Mouse (Mus musculus): ENCODE measurements around the gene Serpina3b. TPM values are rescaled to one million over a fixed set of nuclear protein-coding genes. Genes with fewer than 3 reads are reported as not detected.
"Not testable (repeated sequence)": the region's sequence is repeated elsewhere in the genome, so short reads cannot be mapped to it uniquely, and the experiment has no call there.

Serpina3b gene
- polyA plus RNA-seq (2012; rRNA removed) = not detected in 2 replicates

GRCm38 (mm10) chr12:104127696-104128095, at the start of gene Serpina3b:
Gene Serpina3b, plus strand, starts transcription at chr12:104127996.
- 68% methylated on average over 5 of the region's 5 CpGs for WGBS
- DNase-seq (ENCODE audit: low read depth, low spot score) = no peak

GRCm38 (mm10) chr12:104090119-104090518, 37.7 kb upstream of the Serpina3b start:
- DNase-seq (ENCODE audit: low read depth, low spot score) = no peak
- 72% methylated on average over 2 of the region's 2 CpGs for WGBS

- 92% methylated on average over 1 of the region's 1 CpGs for WGBS
- DNase-seq (ENCODE audit: low read depth, low spot score) = no peak
Observed at GRCm38 (mm10) chr12:104091303-104091702, 36.5 kb upstream of the Serpina3b start.

- no peak for DNase-seq (ENCODE audit: low read depth, low spot score)
- 78% methylated on average over 6 of the region's 6 CpGs for WGBS
Observed at GRCm38 (mm10) chr12:104100768-104101167, 27.0 kb upstream of the Serpina3b start, which contains the start of gene Serpina5. Gene Serpina5, plus strand, starts transcription at chr12:104101113.

- DNase-seq (ENCODE audit: low read depth, low spot score) = no peak
Observed at GRCm38 (mm10) chr12:104105847-104106246, 21.9 kb upstream of the Serpina3b start.

GRCm38 (mm10) chr12:104106919-104107318, 20.9 kb upstream of the Serpina3b start:
- no peak for DNase-seq (ENCODE audit: low read depth, low spot score)

- WGBS = 63% methylated on average over 2 of the region's 2 CpGs
- DNase-seq (ENCODE audit: low read depth, low spot score) = no peak
Observed at GRCm38 (mm10) chr12:104108507-104108906, 19.3 kb upstream of the Serpina3b start.

- 88% methylated on average over 11 of the region's 11 CpGs for WGBS
- not testable (repeated sequence) for DNase-seq (ENCODE audit: low read depth, low spot score)
Observed at GRCm38 (mm10) chr12:104112333-104112732, 15.5 kb upstream of the Serpina3b start, which contains the start of gene Serpina3a. Gene Serpina3a, plus strand, starts transcription at chr12:104112724.

- whole genome bisulfite sequencing = 26% methylated on average over 3 of the region's 3 CpGs
- no peak for DNase-seq (ENCODE audit: low read depth, low spot score)
Observed at GRCm38 (mm10) chr12:104114921-104115579, 12.7 kb upstream of the Serpina3b start.

GRCm38 (mm10) chr12:104123097-104123496, 4.7 kb upstream of the Serpina3b start:
- WGBS = 69% methylated on average over 1 of the region's 1 CpGs
- no peak for DNase-seq (ENCODE audit: low read depth, low spot score)

- DNase-seq (ENCODE audit: low read depth, low spot score) = no peak
- WGBS = 65% methylated on average over 2 of the region's 2 CpGs
Observed at GRCm38 (mm10) chr12:104123996-104124395, 3.8 kb upstream of the Serpina3b start.

- DNase-seq (ENCODE audit: low read depth, low spot score) = no peak
- 76% methylated on average over 5 of the region's 5 CpGs for WGBS
Observed at GRCm38 (mm10) chr12:104125021-104125560, 2.7 kb upstream of the Serpina3b start.

GRCm38 (mm10) chr12:104131041-104131440, 3.2 kb downstream of the Serpina3b start:
- DNase-seq (ENCODE audit: low read depth, low spot score) = no peak

- no peak for DNase-seq (ENCODE audit: low read depth, low spot score)
- 85% methylated on average over 2 of the region's 2 CpGs for WGBS
Observed at GRCm38 (mm10) chr12:104138216-104138615, 10.4 kb downstream of the Serpina3b start.

GRCm38 (mm10) chr12:104140543-104141103, 12.8 kb downstream of the Serpina3b start:
- 86% methylated on average over 4 of the region's 4 CpGs for WGBS
- DNase-seq (ENCODE audit: low read depth, low spot score) = no peak

GRCm38 (mm10) chr12:104141506-104141905, 13.7 kb downstream of the Serpina3b start:
- 84% methylated on average over 1 of the region's 1 CpGs for WGBS
- no peak for DNase-seq (ENCODE audit: low read depth, low spot score)

GRCm38 (mm10) chr12:104142427-104142826, 14.6 kb downstream of the Serpina3b start:
- WGBS = 75% methylated on average over 1 of the region's 1 CpGs
- no peak for DNase-seq (ENCODE audit: low read depth, low spot score)

- WGBS = 23% methylated on average over 1 of the region's 1 CpGs
- peak; percentile 35 for DNase-seq (ENCODE audit: low read depth, low spot score)
Observed at GRCm38 (mm10) chr12:104143286-104143685, 15.5 kb downstream of the Serpina3b start.

GRCm38 (mm10) chr12:104145571-104145970, 17.8 kb downstream of the Serpina3b start:
- DNase-seq (ENCODE audit: low read depth, low spot score) = no peak
- WGBS = 88% methylated on average over 2 of the region's 2 CpGs

- no peak for DNase-seq (ENCODE audit: low read depth, low spot score)
- 68% methylated on average over 2 of the region's 2 CpGs for WGBS
Observed at GRCm38 (mm10) chr12:104151989-104152388, 24.2 kb downstream of the Serpina3b start.

GRCm38 (mm10) chr12:104153041-104153645, 25.3 kb downstream of the Serpina3b start:
- WGBS = 61% methylated on average over 3 of the region's 3 CpGs
- no peak for DNase-seq (ENCODE audit: low read depth, low spot score)

Data from large intestine, adult 2 months (tissue).